Mouse (Mus musculus): ENCODE measurements at regions not wholly inside any gene's neighbourhood (a gene's known extent, or its start where the extent isn't known, plus 50 kb on each side); places are given as distances from the start of the nearest gene placed in this dataset. TPM values are rescaled to one million over a fixed set of nuclear protein-coding genes. Genes with fewer than 3 reads are reported as not detected.

Small RNA genes lying in the stretch of these regions (microRNA-seq; reads per million reads assigned to microRNA genes)
- gene Mir6368: not detected
